Comparison of ENCODE assay signal across 8 mouse cellular contexts in the genomic region with DNA sequence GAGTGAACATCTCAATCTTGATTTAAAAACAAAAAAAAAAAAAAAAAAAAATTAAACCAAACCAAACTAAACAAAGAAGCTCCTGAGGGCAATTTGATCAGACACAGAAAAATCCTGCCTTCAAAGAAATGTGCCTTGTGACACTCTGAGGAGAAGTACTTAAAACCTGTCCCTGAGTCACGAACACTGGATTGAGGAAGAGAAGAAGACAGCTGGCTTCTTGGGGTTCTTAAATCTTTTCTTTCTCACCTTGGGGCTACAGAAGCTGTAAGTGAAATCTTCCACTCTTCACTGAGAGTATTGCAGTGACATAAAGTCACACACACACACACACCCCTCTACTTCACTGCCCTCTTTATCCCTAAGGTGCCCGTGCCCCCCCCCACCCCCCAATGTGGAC. TPM values are rescaled to one million over a fixed set of nuclear protein-coding genes. Genes with fewer than 3 reads are reported as not detected.
DNase-seq lines count a peak whose midpoint lies in the region; ATAC-seq and TF ChIP-seq lines count a peak whose summit lies in the region.

No protein-coding gene starts in this region.

- H3K9me3 ChIP-seq in heart, embryonic 10.5 days = no peaks in the 10 kb centered on the region
- H3K9me3 ChIP-seq in ES-Bruce4 (replicated peaks; ENCODE audit: control insufficient read depth, insufficient read depth, low read length, poor library complexity, severe bottlenecking) = no peaks in the 10 kb centered on the region
- H3K9me3 ChIP-seq in forebrain, postnatal 0 days (ENCODE audit: low read length) = no peaks in the 10 kb centered on the region
- no peaks in the 10 kb centered on the region for H3K9me3 ChIP-seq in liver, embryonic 16.5 days (replicated peaks; ENCODE audit: control insufficient read depth, low read length)

- no peak for DNase-seq in heart, embryonic 10.5 days (ENCODE audit: low spot score)
- no peak for DNase-seq in heart, adult 18-20 months
- DNase-seq in forebrain, postnatal 0 days = peak; percentile 46
- DNase-seq in right cerebral cortex, adult 18-20 months = no peak
- DNase-seq in left cerebral cortex, adult 9 months (ENCODE audit: low spot score in 2 of 2) = no peak

- peak overlapping the region; percentile 97 for H3K9ac ChIP-seq in ES-Bruce4 (ENCODE audit: low read depth, poor library complexity, severe bottlenecking)
- peak overlapping the region; percentile 92 for H3K9ac ChIP-seq in forebrain, postnatal 0 days
- no peak overlapping the region for H3K9ac ChIP-seq in liver, embryonic 16.5 days (ENCODE audit: low read depth, low read length)

- peaks cover 28% of the 10 kb centered on the region for H3K4me1 ChIP-seq in heart, embryonic 10.5 days
- no peaks in the 10 kb centered on the region for H3K4me1 ChIP-seq in ES-Bruce4 (ENCODE audit: control insufficient read depth, insufficient read depth, low read length)
- peaks cover 10% of the 10 kb centered on the region for H3K4me1 ChIP-seq in forebrain, postnatal 0 days (ENCODE audit: insufficient read depth)
- no peaks in the 10 kb centered on the region for H3K4me1 ChIP-seq in liver, embryonic 16.5 days (ENCODE audit: control insufficient read depth, low read depth, low read length)

- no peaks in the 10 kb centered on the region for H3K36me3 ChIP-seq in heart, embryonic 10.5 days
- no peaks in the 10 kb centered on the region for H3K36me3 ChIP-seq in ES-Bruce4 (ENCODE audit: control insufficient read depth, insufficient read depth, low read length, poor library complexity, severe bottlenecking)
- no peaks in the 10 kb centered on the region for H3K36me3 ChIP-seq in forebrain, postnatal 0 days (ENCODE audit: insufficient read depth)
- H3K36me3 ChIP-seq in liver, embryonic 16.5 days (ENCODE audit: control insufficient read depth, insufficient read depth) = no peaks in the 10 kb centered on the region

- peak overlapping the region; percentile 74 for H3K4me2 ChIP-seq in forebrain, postnatal 0 days (ENCODE audit: low read depth)
- peak overlapping the region; percentile 63; the same call in 1 of the 2 replicates for H3K4me2 ChIP-seq in liver, embryonic 16.5 days (ENCODE audit: low read depth, low read length)

- no peak for TF ChIP-seq CTCF in ES-Bruce4 (IDR thresholded peaks at IDR 0.05; ENCODE audit: low read depth, low read length)
- TF ChIP-seq CTCF in forebrain, postnatal 0 days (IDR thresholded peaks at IDR 0.05; ENCODE audit: low read depth) = no peak

- no peak for TF ChIP-seq EP300 in ES-Bruce4 (IDR thresholded peaks at IDR 0.05; ENCODE audit: insufficient read depth, low read depth, low read length)

- peak overlapping the region; percentile 91 for H3K27ac ChIP-seq in heart, embryonic 10.5 days
- no peak overlapping the region for H3K27ac ChIP-seq in ES-Bruce4 (ENCODE audit: insufficient read depth, low read length)
- peak overlapping the region; percentile 95 for H3K27ac ChIP-seq in forebrain, postnatal 0 days (ENCODE audit: low read depth, low read length)
- H3K27ac ChIP-seq in liver, embryonic 16.5 days (ENCODE audit: low read length) = no peak overlapping the region

- peak overlapping the region; percentile 82 for H3K4me3 ChIP-seq in heart, embryonic 10.5 days
- H3K4me3 ChIP-seq in ES-Bruce4 (ENCODE audit: low read depth, low read length) = peak overlapping the region; percentile 73
- H3K4me3 ChIP-seq in forebrain, postnatal 0 days (ENCODE audit: low read depth, low read length) = peak overlapping the region; percentile 81
- H3K4me3 ChIP-seq in liver, embryonic 16.5 days (ENCODE audit: low read depth, low read length) = peak overlapping the region; percentile 61; the same call in 1 of the 2 replicates

- no peak for TF ChIP-seq POLR2A in ES-Bruce4 (IDR thresholded peaks at IDR 0.05; ENCODE audit: insufficient read depth, low read length)

- no peak; the same call in 1 of the 2 replicates for ATAC-seq in forebrain, postnatal 0 days
- no peak for ATAC-seq in liver, embryonic 16.5 days (ENCODE audit: low read depth)
- ATAC-seq in megakaryocyte-erythroid progenitor cell, adult 5-6 weeks (replicated peaks; ENCODE audit: low FRiP score, low TSS enrichment, poor library complexity, severe bottlenecking) = no peak

- 30% methylated on average over 2 of the region's 2 CpGs for WGBS in heart, embryonic 10.5 days
- 6% methylated on average over 2 of the region's 2 CpGs for WGBS in forebrain, postnatal 0 days
- WGBS in liver, embryonic 16.5 days (ENCODE audit: insufficient replicate concordance) = 26% methylated on average over 2 of the region's 2 CpGs

- H3K27me3 ChIP-seq in heart, embryonic 10.5 days (ENCODE audit: insufficient read depth, poor library complexity, severe bottlenecking) = peaks cover 5% of the 10 kb centered on the region
- peaks cover 6% of the 10 kb centered on the region for H3K27me3 ChIP-seq in ES-Bruce4 (ENCODE audit: control insufficient read depth, insufficient read depth, low read length, poor library complexity, severe bottlenecking)
- H3K27me3 ChIP-seq in forebrain, postnatal 0 days (ENCODE audit: insufficient read depth, low read length) = no peaks in the 10 kb centered on the region
- H3K27me3 ChIP-seq in liver, embryonic 16.5 days (ENCODE audit: control insufficient read depth, insufficient read depth, low read depth, low read length) = peaks cover 44% of the 10 kb centered on the region

RNA-seq across cellular contexts. Expression of a gene that starts 0.7 kb away (rescaled TPM):
- polyA plus RNA-seq in heart, embryonic 10.5 days (2016; fragmentation: Nextera tagmentation; extraction: Ambion mirVana) = 1.8 and 2.4 TPM in 2 replicates
- 1 to 10 TPM; 8.7 to 8.8 TPM for total RNA-seq in heart, adult 18-20 months (2021)
- 9.9 and 12.7 TPM in 2 replicates for polyA plus RNA-seq in ES-Bruce4 (2011; ENCODE audit: insufficient read depth, insufficient read length, low read depth, missing spikeins)
- total RNA-seq in forebrain, postnatal 0 days (2014; rRNA removed) = 72.6 and 78.2 TPM in 2 replicates
- polyA plus RNA-seq in forebrain, postnatal 0 days (2015; fragmentation: Nextera tagmentation; extraction: Ambion mirVana) = 11.5 and 14.3 TPM in 2 replicates
- 0.09 and 0.22 TPM in 2 replicates for polyA plus RNA-seq in liver, embryonic 16.5 days (2015; fragmentation: Nextera tagmentation; extraction: Ambion mirVana)
- not detected in 2 replicates for total RNA-seq in megakaryocyte-erythroid progenitor cell, adult 5-6 weeks (2014; fragmentation: Nextera tagmentation)
- not detected in 2 replicates for total RNA-seq in megakaryocyte-erythroid progenitor cell, adult 5-6 weeks (2017)

Comparison
In these comparisons a context has a peak if more than half of its experiments do, and no peak if none do; other contexts are left out.
1. H3K27ac ChIP-seq: peak in heart, embryonic 10.5 days (single experiment) and forebrain, postnatal 0 days (single experiment); none in ES-Bruce4 (single experiment) and liver, embryonic 16.5 days (single experiment).
2. Peak in every context shown above with its lines, with median percentiles within 50 percentile points of each other: H3K4me3 ChIP-seq.